Mouse (Mus musculus): Measurements from ENCODE around the gene Dgka. TPM values are rescaled to one million over a fixed set of nuclear protein-coding genes. Genes with fewer than 3 reads are reported as not detected.

Gene Dgka
- polyA plus RNA-seq (2014; fragmentation: Nextera tagmentation; extraction: Ambion mirVana), result 4.1 and 4.7 TPM in 2 replicates

GRCm38 (mm10) chr10:128744680-128745601 lies at the start of gene Dgka:
TSS of gene Dgka (minus strand) at chr10:128744855.
- Histone ChIP-seq H3K36me3 (ENCODE audit: control insufficient read depth, insufficient read depth, low read length) (no peaks in the 10 kb centered on the region), H3K4me1 (ENCODE audit: control insufficient read depth, insufficient read depth, low read length) (peaks cover 19% of the 10 kb centered on the region), H3K27me3 (ENCODE audit: control insufficient read depth, insufficient read depth, low read length) (peaks cover 12% of the 10 kb centered on the region; the same call in 1 of the 2 replicates), H3K27ac (ENCODE audit: low read depth, low read length) (no peak within 1 kb of the TSS), H3K4me2 (replicated peaks; ENCODE audit: low read depth, low read length) (peak within 1 kb of the TSS; percentile 95), H3K9me3 (ENCODE audit: control insufficient read depth, low read length) (no peaks in the 10 kb centered on the region), H3K9ac (ENCODE audit: low read depth, low read length) (peak within 1 kb of the TSS; percentile 67), H3K4me3 (ENCODE audit: low read length) (peak within 1 kb of the TSS; percentile 57)
- WGBS, result 24% methylated on average over 18 of the region's 18 CpGs
- no peak for ATAC-seq (ENCODE audit: low FRiP score, low TSS enrichment)

- Histone ChIP-seq H3K4me2 (replicated peaks; ENCODE audit: low read depth, low read length) (no peak overlapping the region), H3K36me3 (ENCODE audit: control insufficient read depth, insufficient read depth, low read length) (no peaks in the 10 kb centered on the region), H3K4me1 (ENCODE audit: control insufficient read depth, insufficient read depth, low read length) (no peaks in the 10 kb centered on the region), H3K9me3 (ENCODE audit: control insufficient read depth, low read length) (no peaks in the 10 kb centered on the region), H3K4me3 (ENCODE audit: low read length) (no peak overlapping the region), H3K27me3 (ENCODE audit: control insufficient read depth, insufficient read depth, low read length) (no peaks in the 10 kb centered on the region), H3K9ac (ENCODE audit: low read depth, low read length) (no peak overlapping the region), H3K27ac (ENCODE audit: low read depth, low read length) (no peak overlapping the region)
- no peak for ATAC-seq (ENCODE audit: low FRiP score, low TSS enrichment)
- 89% methylated on average over 5 of the region's 5 CpGs for WGBS
Observed at GRCm38 (mm10) chr10:128794391-128794790, 49.7 kb upstream of the Dgka start.

GRCm38 (mm10) chr10:128793258-128793657 lies 48.6 kb upstream of the Dgka start:
- 97% methylated on average over 1 of the region's 1 CpGs for WGBS

GRCm38 (mm10) chr10:128792041-128792440 lies 47.4 kb upstream of the Dgka start:
- H3K4me3 ChIP-seq (ENCODE audit: low read length), result no peak overlapping the region
- ATAC-seq (ENCODE audit: low FRiP score, low TSS enrichment), result no peak
- no peak overlapping the region for H3K27ac ChIP-seq (ENCODE audit: low read depth, low read length)
- H3K4me1 ChIP-seq (ENCODE audit: control insufficient read depth, insufficient read depth, low read length), result no peaks in the 10 kb centered on the region
- H3K9me3 ChIP-seq (ENCODE audit: control insufficient read depth, low read length), result no peaks in the 10 kb centered on the region
- no peak overlapping the region for H3K9ac ChIP-seq (ENCODE audit: low read depth, low read length)
- H3K27me3 ChIP-seq (ENCODE audit: control insufficient read depth, insufficient read depth, low read length), result no peaks in the 10 kb centered on the region
- H3K36me3 ChIP-seq (ENCODE audit: control insufficient read depth, insufficient read depth, low read length), result no peaks in the 10 kb centered on the region
- H3K4me2 ChIP-seq (replicated peaks; ENCODE audit: low read depth, low read length), result no peak overlapping the region

More at GRCm38 (mm10) chr10:128793258-128793657, 48.6 kb upstream of the Dgka start:
- Histone ChIP-seq H3K36me3 (ENCODE audit: control insufficient read depth, insufficient read depth, low read length) (no peaks in the 10 kb centered on the region), H3K9ac (ENCODE audit: low read depth, low read length) (no peak overlapping the region), H3K27ac (ENCODE audit: low read depth, low read length) (no peak overlapping the region), H3K4me3 (ENCODE audit: low read length) (no peak overlapping the region), H3K27me3 (ENCODE audit: control insufficient read depth, insufficient read depth, low read length) (no peaks in the 10 kb centered on the region), H3K9me3 (ENCODE audit: control insufficient read depth, low read length) (no peaks in the 10 kb centered on the region), H3K4me2 (replicated peaks; ENCODE audit: low read depth, low read length) (no peak overlapping the region), H3K4me1 (ENCODE audit: control insufficient read depth, insufficient read depth, low read length) (no peaks in the 10 kb centered on the region)
- ATAC-seq (ENCODE audit: low FRiP score, low TSS enrichment), result no peak

- H3K4me1 ChIP-seq (ENCODE audit: control insufficient read depth, insufficient read depth, low read length), result no peaks in the 10 kb centered on the region
- no peaks in the 10 kb centered on the region for H3K9me3 ChIP-seq (ENCODE audit: control insufficient read depth, low read length)
- no peak within 1 kb of the TSS for H3K27ac ChIP-seq (ENCODE audit: low read depth, low read length)
- H3K36me3 ChIP-seq (ENCODE audit: control insufficient read depth, insufficient read depth, low read length), result no peaks in the 10 kb centered on the region
- H3K4me2 ChIP-seq (replicated peaks; ENCODE audit: low read depth, low read length), result no peak within 1 kb of the TSS
- WGBS, result 75% methylated on average over 7 of the region's 7 CpGs
- no peak within 1 kb of the TSS for H3K9ac ChIP-seq (ENCODE audit: low read depth, low read length)
- no peak for ATAC-seq (ENCODE audit: low FRiP score, low TSS enrichment)
- H3K27me3 ChIP-seq (ENCODE audit: control insufficient read depth, insufficient read depth, low read length), result no peaks in the 10 kb centered on the region
- H3K4me3 ChIP-seq (ENCODE audit: low read length), result no peak within 1 kb of the TSS
Observed at GRCm38 (mm10) chr10:128790398-128791124, 45.9 kb upstream of the Dgka start, which contains the start of gene Mmp19. TSS of gene Mmp19 (plus strand) at chr10:128790910.

- no peak overlapping the region for H3K27ac ChIP-seq (ENCODE audit: low read depth, low read length)
- ATAC-seq (ENCODE audit: low FRiP score, low TSS enrichment), result no peak
- H3K4me3 ChIP-seq (ENCODE audit: low read length), result no peak overlapping the region
- WGBS, result 82% methylated on average over 1 of the region's 1 CpGs
- H3K36me3 ChIP-seq (ENCODE audit: control insufficient read depth, insufficient read depth, low read length), result no peaks in the 10 kb centered on the region
- H3K4me2 ChIP-seq (replicated peaks; ENCODE audit: low read depth, low read length), result no peak overlapping the region
- no peak overlapping the region for H3K9ac ChIP-seq (ENCODE audit: low read depth, low read length)
- no peaks in the 10 kb centered on the region for H3K27me3 ChIP-seq (ENCODE audit: control insufficient read depth, insufficient read depth, low read length)
- H3K9me3 ChIP-seq (ENCODE audit: control insufficient read depth, low read length), result peaks cover 6% of the 10 kb centered on the region; the same call in 1 of the 2 replicates
- H3K4me1 ChIP-seq (ENCODE audit: control insufficient read depth, insufficient read depth, low read length), result no peaks in the 10 kb centered on the region; the same call in 1 of the 2 replicates
Observed at GRCm38 (mm10) chr10:128780200-128780599, 35.5 kb upstream of the Dgka start.

GRCm38 (mm10) chr10:128779011-128779795 lies 34.5 kb upstream of the Dgka start:
- Histone ChIP-seq H3K27ac (ENCODE audit: low read depth, low read length) (peak overlapping the region; percentile 32), H3K4me2 (replicated peaks; ENCODE audit: low read depth, low read length) (no peak overlapping the region), H3K4me1 (ENCODE audit: control insufficient read depth, insufficient read depth, low read length) (no peaks in the 10 kb centered on the region; the same call in 1 of the 2 replicates), H3K9ac (ENCODE audit: low read depth, low read length) (no peak overlapping the region), H3K36me3 (ENCODE audit: control insufficient read depth, insufficient read depth, low read length) (no peaks in the 10 kb centered on the region), H3K9me3 (ENCODE audit: control insufficient read depth, low read length) (peaks cover 3% of the 10 kb centered on the region; the same call in 1 of the 2 replicates), H3K27me3 (ENCODE audit: control insufficient read depth, insufficient read depth, low read length) (no peaks in the 10 kb centered on the region), H3K4me3 (ENCODE audit: low read length) (no peak overlapping the region)
- ATAC-seq (ENCODE audit: low FRiP score, low TSS enrichment), result peak; percentile 94
- WGBS, result 35% methylated on average over 8 of the region's 8 CpGs

GRCm38 (mm10) chr10:128778441-128778840 lies 33.8 kb upstream of the Dgka start:
- H3K36me3 ChIP-seq (ENCODE audit: control insufficient read depth, insufficient read depth, low read length), result no peaks in the 10 kb centered on the region
- H3K4me1 ChIP-seq (ENCODE audit: control insufficient read depth, insufficient read depth, low read length), result no peaks in the 10 kb centered on the region; the same call in 1 of the 2 replicates
- ATAC-seq (ENCODE audit: low FRiP score, low TSS enrichment), result no peak
- peak overlapping the region; percentile 32; the same call in 1 of the 2 replicates for H3K27ac ChIP-seq (ENCODE audit: low read depth, low read length)
- no peak overlapping the region for H3K4me3 ChIP-seq (ENCODE audit: low read length)
- H3K4me2 ChIP-seq (replicated peaks; ENCODE audit: low read depth, low read length), result no peak overlapping the region
- no peaks in the 10 kb centered on the region for H3K9me3 ChIP-seq (ENCODE audit: control insufficient read depth, low read length)
- H3K27me3 ChIP-seq (ENCODE audit: control insufficient read depth, insufficient read depth, low read length), result no peaks in the 10 kb centered on the region
- H3K9ac ChIP-seq (ENCODE audit: low read depth, low read length), result no peak overlapping the region
- WGBS, result 93% methylated on average over 2 of the region's 2 CpGs
